ENCODE assay signal across 8 mouse cellular contexts in genomic region chr10:99106703-99107631, GRCm38 (mm10). TPM values are rescaled to one million over a fixed set of nuclear protein-coding genes. Genes with fewer than 3 reads are reported as not detected.
DNase-seq lines count a peak whose midpoint lies in the region; ATAC-seq lines count a peak whose summit lies in the region.

Gene Poc1b, plus strand, starts transcription at chr10:99107036.

- under 1% methylated on average over 104 of the region's 106 CpGs for WGBS in hindbrain, embryonic 14.5 days
- under 1% methylated on average over 105 of the region's 106 CpGs for WGBS in macrophage (ENCODE audit: missing documents)

- H3K79me2 ChIP-seq in macrophage (ENCODE audit: inconsistent target): peaks cover 40% of the 10 kb centered on the region

- peaks cover 19% of the 10 kb centered on the region for H3K36me3 ChIP-seq in hindbrain, embryonic 14.5 days (replicated peaks; ENCODE audit: control insufficient read depth, insufficient read depth)
- no peaks in the 10 kb centered on the region for H3K36me3 ChIP-seq in macrophage (ENCODE audit: inconsistent target)

- peak; percentile 96 for ATAC-seq in hindbrain, embryonic 14.5 days (ENCODE audit: low FRiP score)

- DNase-seq in T-cell, adult 2 months (ENCODE audit: low spot score): peak; percentile 74
- peak; percentile 90 to 92 for DNase-seq in cerebellum, postnatal 14 days
- peak; percentile 54 to 61 for DNase-seq in frontal cortex, postnatal 25 days (ENCODE audit: low spot score in 2 of 2)
- DNase-seq in hindbrain, embryonic 14.5 days (ENCODE audit: low spot score): peak; percentile 88
- DNase-seq in left cerebral cortex, adult 18-20 months (ENCODE audit: low spot score in 2 of 2): peak; percentile 72 to 88
- peak; percentile 85 for DNase-seq in right cerebral cortex, adult 18-20 months
- DNase-seq in urinary bladder, adult 2 months (ENCODE audit: low spot score): peak; percentile 76

- H3K27ac ChIP-seq in hindbrain, embryonic 14.5 days: peak within 1 kb of the TSS; percentile 93
- H3K27ac ChIP-seq in macrophage: peak within 1 kb of the TSS; percentile 25

- no peaks in the 10 kb centered on the region for H3K9me3 ChIP-seq in hindbrain, embryonic 14.5 days (ENCODE audit: control insufficient read depth, low read length)

- peaks cover 15% of the 10 kb centered on the region for H3K4me1 ChIP-seq in hindbrain, embryonic 14.5 days (replicated peaks; ENCODE audit: control insufficient read depth, insufficient read depth, low read length)

- peak within 1 kb of the TSS; percentile 91 for H3K4me2 ChIP-seq in hindbrain, embryonic 14.5 days (replicated peaks)

- no peaks in the 10 kb centered on the region for H3K27me3 ChIP-seq in hindbrain, embryonic 14.5 days (ENCODE audit: control insufficient read depth, insufficient read depth, low read length)

- H3K4me3 ChIP-seq in hindbrain, embryonic 14.5 days (replicated peaks; ENCODE audit: low read length): peak within 1 kb of the TSS; percentile 98
- peak within 1 kb of the TSS; percentile 67 for H3K4me3 ChIP-seq in macrophage (ENCODE audit: inconsistent target)

- H3K9ac ChIP-seq in hindbrain, embryonic 14.5 days: peak within 1 kb of the TSS; percentile 96

RNA-seq across cellular contexts. Expression of gene Poc1b, which starts in this region (rescaled TPM):
- polyA plus RNA-seq in hindbrain, embryonic 14.5 days (2014; fragmentation: Nextera tagmentation; extraction: Ambion mirVana): 12.5 and 17.3 TPM in 2 replicates
- 1 to 10 TPM; 6.5 to 7.1 TPM for total RNA-seq in left cerebral cortex, adult 18-20 months (2021)
- total RNA-seq in macrophage (2018; cell fraction: chromatin; rRNA removed): 10 to 100 TPM in 14 of 26 experiments, 1 to 10 TPM in 12; 1.6 to 21.4 (median 11.5) TPM
- total RNA-seq in macrophage (2018; cell fraction: cytosol; rRNA removed): 10 to 100 TPM in 20 of 26 experiments, 1 to 10 TPM in 6; 8.0 to 19.3 (median 10.7) TPM
- 10 to 100 TPM in 10 of 26 experiments, 1 to 10 TPM in 16; 3.4 to 18.9 (median 8.6) TPM for total RNA-seq in macrophage (2018; cell fraction: nucleus; rRNA removed)
- 12.0 to 22.8 TPM (median 12.8 TPM) in 3 replicates for polyA plus RNA-seq in macrophage (2018)
- polyA plus RNA-seq in urinary bladder, adult 2 months (2012; rRNA removed): 16.6 and 19.3 TPM in 2 replicates

Comparison
In these comparisons a context has a peak if more than half of its experiments do, and no peak if none do; other contexts are left out.
1. Peak in every context shown above with its lines: DNase-seq, ATAC-seq, H3K4me3 ChIP-seq and H3K27ac ChIP-seq.